In genomic region chr5:23385763-23386217, GRCm38 (mm10) we compare ENCODE assay signal across 10 mouse cellular contexts. TPM values are rescaled to one million over a fixed set of nuclear protein-coding genes. Genes with fewer than 3 reads are reported as not detected.
DNase-seq lines count a peak whose midpoint lies in the region; ATAC-seq lines count a peak whose summit lies in the region.
"Had no signal": no experiment of that assay in that cellular context is flagged by ENCODE, and none has a peak within 500 bp of the region (broad histone marks: within the 10 kb centered on the region; RNA-seq: fewer than 3 reads in every experiment).

No protein-coding gene starts in this region.

- no peak for ATAC-seq in megakaryocyte, adult 5-6 weeks (ENCODE audit: poor library complexity, severe bottlenecking)
- ATAC-seq in forebrain, embryonic 15.5 days (replicated peaks): peak; percentile 44
- ATAC-seq in midbrain, embryonic 14.5 days (ENCODE audit: low FRiP score, low TSS enrichment): peak; percentile 44
- no peak for ATAC-seq in liver, embryonic 11.5 days (replicated peaks; ENCODE audit: low FRiP score)

- no peak overlapping the region for H3K27ac ChIP-seq in forebrain, embryonic 15.5 days (replicated peaks)
- no peak overlapping the region for H3K27ac ChIP-seq in midbrain, embryonic 14.5 days (replicated peaks; ENCODE audit: low read depth, low read length)
- H3K27ac ChIP-seq in liver, embryonic 11.5 days (ENCODE audit: low read depth, low read length): no peak overlapping the region
- no peak overlapping the region for H3K27ac ChIP-seq in heart, embryonic 10.5 days

- no peaks in the 10 kb centered on the region for H3K27me3 ChIP-seq in megakaryocyte, embryonic 14.5 days (replicated peaks)
- H3K27me3 ChIP-seq in forebrain, embryonic 15.5 days: no peaks in the 10 kb centered on the region
- no peaks in the 10 kb centered on the region for H3K27me3 ChIP-seq in midbrain, embryonic 14.5 days (ENCODE audit: control insufficient read depth, insufficient read depth, low read length)
- no peaks in the 10 kb centered on the region for H3K27me3 ChIP-seq in liver, embryonic 11.5 days (replicated peaks; ENCODE audit: control insufficient read depth, insufficient read depth, low read length)
- H3K27me3 ChIP-seq in heart, embryonic 10.5 days (ENCODE audit: insufficient read depth, poor library complexity, severe bottlenecking): no peaks in the 10 kb centered on the region
- H3K27me3 ChIP-seq: embryonic facial prominence, embryonic 15.5 days; heart, embryonic 15.5 days had no signal

- WGBS in forebrain, embryonic 15.5 days: 35% methylated on average over 5 of the region's 5 CpGs
- WGBS in midbrain, embryonic 14.5 days: 53% methylated on average over 5 of the region's 5 CpGs
- 76% methylated on average over 5 of the region's 5 CpGs for WGBS in liver, embryonic 11.5 days
- 57% methylated on average over 5 of the region's 5 CpGs for WGBS in heart, embryonic 10.5 days

- peak overlapping the region; percentile 51 for H3K4me3 ChIP-seq in megakaryocyte, embryonic 14.5 days (replicated peaks)
- H3K4me3 ChIP-seq in forebrain, embryonic 15.5 days: no peak overlapping the region
- H3K4me3 ChIP-seq in midbrain, embryonic 14.5 days (replicated peaks; ENCODE audit: low read depth, low read length): no peak overlapping the region
- H3K4me3 ChIP-seq in liver, embryonic 11.5 days (ENCODE audit: low read depth, low read length): no peak overlapping the region
- no peak overlapping the region for H3K4me3 ChIP-seq in heart, embryonic 10.5 days

- H3K9ac ChIP-seq in forebrain, embryonic 15.5 days (replicated peaks): no peak overlapping the region
- no peak overlapping the region; the same call in 1 of the 2 replicates for H3K9ac ChIP-seq in midbrain, embryonic 14.5 days (replicated peaks; ENCODE audit: low read length)
- no peak overlapping the region for H3K9ac ChIP-seq in liver, embryonic 11.5 days (ENCODE audit: low read depth, low read length)
- H3K9ac ChIP-seq: embryonic facial prominence, embryonic 15.5 days had no signal

- H3K4me2 ChIP-seq in forebrain, embryonic 15.5 days (replicated peaks): no peak overlapping the region
- H3K4me2 ChIP-seq in midbrain, embryonic 14.5 days (ENCODE audit: low read length): peak overlapping the region; percentile 28; the same call in 1 of the 2 replicates
- no peak overlapping the region for H3K4me2 ChIP-seq in liver, embryonic 11.5 days

- H3K9me3 ChIP-seq in megakaryocyte, embryonic 14.5 days: no peaks in the 10 kb centered on the region
- H3K9me3 ChIP-seq in forebrain, embryonic 15.5 days: no peaks in the 10 kb centered on the region
- H3K9me3 ChIP-seq in midbrain, embryonic 14.5 days (ENCODE audit: control insufficient read depth, low read length): no peaks in the 10 kb centered on the region
- H3K9me3 ChIP-seq in liver, embryonic 11.5 days (ENCODE audit: control insufficient read depth, low read length): no peaks in the 10 kb centered on the region
- H3K9me3 ChIP-seq in heart, embryonic 10.5 days: no peaks in the 10 kb centered on the region
- H3K9me3 ChIP-seq: embryonic facial prominence, embryonic 15.5 days; heart, embryonic 15.5 days had no signal

- H3K36me3 ChIP-seq in megakaryocyte, embryonic 14.5 days (replicated peaks; ENCODE audit: low read length): no peaks in the 10 kb centered on the region
- no peaks in the 10 kb centered on the region for H3K36me3 ChIP-seq in forebrain, embryonic 15.5 days
- no peaks in the 10 kb centered on the region for H3K36me3 ChIP-seq in midbrain, embryonic 14.5 days (ENCODE audit: control insufficient read depth, insufficient read depth, low read length)
- H3K36me3 ChIP-seq in liver, embryonic 11.5 days (ENCODE audit: control insufficient read depth, insufficient read depth, low read length): no peaks in the 10 kb centered on the region
- H3K36me3 ChIP-seq in heart, embryonic 10.5 days: no peaks in the 10 kb centered on the region
- H3K36me3 ChIP-seq: embryonic facial prominence, embryonic 15.5 days; heart, embryonic 15.5 days had no signal

- DNase-seq in midbrain, embryonic 14.5 days: peak; percentile 49
- DNase-seq in thymus, postnatal 10 days (ENCODE audit: low spot score in 2 of 2): peak; percentile 16 to 22
- DNase-seq in gastrocnemius, postnatal 25 days: no peak
- no peak for DNase-seq in liver, embryonic 11.5 days (ENCODE audit: low spot score)
- DNase-seq in heart, embryonic 10.5 days (ENCODE audit: low spot score): no peak

- peaks cover 30% of the 10 kb centered on the region for H3K4me1 ChIP-seq in megakaryocyte, embryonic 14.5 days
- H3K4me1 ChIP-seq in forebrain, embryonic 15.5 days: peaks cover 12% of the 10 kb centered on the region
- no peaks in the 10 kb centered on the region for H3K4me1 ChIP-seq in midbrain, embryonic 14.5 days (ENCODE audit: control insufficient read depth, insufficient read depth, low read length)
- H3K4me1 ChIP-seq in liver, embryonic 11.5 days (replicated peaks; ENCODE audit: control insufficient read depth, insufficient read depth, low read length): no peaks in the 10 kb centered on the region; the same call in 1 of the 2 replicates
- peaks cover 13% of the 10 kb centered on the region; the same call in 1 of the 2 replicates for H3K4me1 ChIP-seq in heart, embryonic 10.5 days

RNA-seq across cellular contexts. Expression of gene Kmt2e, which starts 48.5 kb away (rescaled TPM):
- 4.6 and 6.2 TPM in 2 replicates for polyA plus RNA-seq in megakaryocyte, embryonic 14.5 days (2012; ENCODE audit: insufficient read depth, low replicate concordance)
- 148 and 158 TPM in 2 replicates for total RNA-seq in megakaryocyte, adult 5-6 weeks (2015)
- 63.3 and 69.2 TPM in 2 replicates for total RNA-seq in megakaryocyte, adult 5-6 weeks (2017)
- 198 and 206 TPM in 2 replicates for polyA plus RNA-seq in forebrain, embryonic 15.5 days (2015; fragmentation: Nextera tagmentation; extraction: Ambion mirVana)
- polyA plus RNA-seq in midbrain, embryonic 14.5 days (2014; fragmentation: Nextera tagmentation; extraction: Ambion mirVana): 152 and 155 TPM in 2 replicates
- 10 to 100 TPM; 20.5 to 24.2 TPM for total RNA-seq in gastrocnemius, postnatal 25 days (2021)
- polyA plus RNA-seq in liver, embryonic 11.5 days (2014; fragmentation: Nextera tagmentation; extraction: Ambion mirVana): 57.7 and 59.5 TPM in 2 replicates
- polyA plus RNA-seq in heart, embryonic 10.5 days (2016; fragmentation: Nextera tagmentation; extraction: Ambion mirVana): 63.2 and 69.0 TPM in 2 replicates

Comparison
In these comparisons a context has a peak if more than half of its experiments do, and no peak if none do; other contexts are left out.
1. ATAC-seq: peak in forebrain, embryonic 15.5 days (single experiment) and midbrain, embryonic 14.5 days (single experiment); none in megakaryocyte, adult 5-6 weeks (single experiment) and liver, embryonic 11.5 days (single experiment).
2. DNase-seq: peak in midbrain, embryonic 14.5 days (single experiment) and thymus, postnatal 10 days (2 of 2); none in gastrocnemius, postnatal 25 days (single experiment), liver, embryonic 11.5 days (single experiment) and heart, embryonic 10.5 days (single experiment).